Mouse (Mus musculus) activated CD4-positive, CD25-positive, alpha-beta regulatory T cell, adult 9 weeks (primary cell): ENCODE data around the gene Cep162. TPM values are rescaled to one million over a fixed set of nuclear protein-coding genes. Genes with fewer than 3 reads are reported as not detected.

Experiments
- polyA plus RNA-seq: library from polyadenylated mRNA; unstranded; fragments of 100-300 nt; shearing (Covaris generic); gene quantifications from one replicate; pipeline ENCODE4 v1.2.1, GENCODE M21; 2017

Cep162 gene
- polyA plus RNA-seq: 14.2 TPM

DNA sequence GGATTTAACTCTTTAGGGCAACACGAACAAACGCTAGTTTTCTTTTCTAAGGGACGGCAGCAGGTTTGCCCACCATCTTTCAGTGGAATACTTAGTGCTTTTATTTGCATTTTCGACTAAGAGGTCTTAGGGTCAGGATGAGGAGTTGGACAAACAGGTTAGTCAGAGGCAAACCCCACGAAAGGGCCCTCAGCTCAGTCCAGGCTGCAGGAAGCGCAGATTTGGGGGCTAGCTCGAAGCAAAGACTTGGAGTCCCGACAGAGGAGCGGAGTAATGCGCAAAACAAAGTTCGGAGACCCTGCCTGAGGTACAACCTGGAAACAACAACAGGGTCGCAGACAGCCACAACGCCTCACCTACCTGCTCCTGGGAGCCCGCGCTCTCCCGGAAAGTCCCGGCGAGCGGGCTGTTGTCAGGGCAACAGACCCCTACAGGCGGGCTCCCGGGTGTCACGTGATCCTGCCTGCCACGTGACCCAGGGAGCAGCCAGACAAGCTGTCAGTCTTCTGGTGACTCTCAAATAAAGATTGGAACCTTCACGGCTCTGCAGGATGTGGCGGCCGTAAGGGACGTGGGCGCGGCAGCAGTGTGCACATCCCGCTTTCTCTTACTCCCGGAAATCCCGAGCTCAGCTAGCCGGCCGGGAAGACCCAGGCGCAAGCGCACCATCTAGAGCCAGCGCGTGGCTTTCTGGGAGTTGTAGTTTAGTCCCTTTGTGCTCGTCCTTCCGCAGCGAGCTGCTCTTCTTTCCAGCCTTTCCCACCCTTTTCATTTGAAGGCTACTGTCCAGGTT, at the start of gene Cep162:
Cep162 (minus strand) TSS at position 634 of the 793 bp plus-strand sequence.

DNA sequence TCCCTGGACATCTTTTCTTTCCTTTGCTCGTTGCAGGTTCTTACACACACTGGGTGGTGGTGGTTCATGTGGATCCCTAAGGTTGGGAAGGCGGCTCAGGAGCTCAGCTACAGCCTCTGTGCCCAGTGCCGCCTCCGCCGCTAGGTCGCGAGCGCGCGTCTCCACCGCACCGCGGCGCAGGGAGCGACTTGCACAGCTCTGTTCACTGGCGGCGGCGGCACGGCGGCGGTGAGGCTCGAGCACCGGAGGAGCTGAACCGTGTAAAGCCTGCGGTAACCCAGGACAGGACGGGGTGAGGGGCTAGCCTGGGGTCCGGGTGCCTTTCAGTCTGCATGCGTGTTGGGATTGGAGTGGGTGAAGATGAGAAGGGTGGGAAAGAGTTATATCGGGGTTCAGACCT, 111.2 kb downstream of the Cep162 start, which contains the start of gene Mrap2:
Mrap2 (plus strand) TSS at position 201 of the 400 bp plus-strand sequence.

Other genes with a start within 250 kb of the Cep162 start
- not detected for gene Ripply2, start 240.0 kb downstream of the Cep162 start, polyA plus RNA-seq
- gene Cyb5r4, start 233.5 kb downstream of the Cep162 start, polyA plus RNA-seq: 50.0 TPM
- not detected for gene Mrap2, start 111.2 kb downstream of the Cep162 start, polyA plus RNA-seq